Mouse (Mus musculus) limb, embryonic 13.5 days (tissue): ENCODE results near the gene Slc7a14. TPM values are rescaled to one million over a fixed set of nuclear protein-coding genes. Genes with fewer than 3 reads are reported as not detected.

Experiments
- polyA plus RNA-seq: library from polyadenylated mRNA; unstranded; fragments of >200 nt; fragmentation: Nextera tagmentation; extraction: Ambion mirVana; gene quantifications from 2 replicates; pipeline ENCODE4 v1.2.1, GENCODE M21; 2015

The Slc7a14 gene
- polyA plus RNA-seq, 1 experiment from 2014 or later, result 0.08 TPM

Other genes starting within 250 kb of the Slc7a14 start
- 27.2 and 30.2 TPM in 2 replicates for gene Skil, start 215.3 kb downstream of the Slc7a14 start, polyA plus RNA-seq
- 9.4 and 10.7 TPM in 2 replicates for gene Cldn11, start 160.5 kb downstream of the Slc7a14 start, polyA plus RNA-seq